Mouse (Mus musculus): ENCODE data around the gene Rab6b. TPM values are rescaled to one million over a fixed set of nuclear protein-coding genes. Genes with fewer than 3 reads are reported as not detected.

Rab6b gene
- total RNA-seq, 1 experiment, result 0.98 TPM

DNA sequence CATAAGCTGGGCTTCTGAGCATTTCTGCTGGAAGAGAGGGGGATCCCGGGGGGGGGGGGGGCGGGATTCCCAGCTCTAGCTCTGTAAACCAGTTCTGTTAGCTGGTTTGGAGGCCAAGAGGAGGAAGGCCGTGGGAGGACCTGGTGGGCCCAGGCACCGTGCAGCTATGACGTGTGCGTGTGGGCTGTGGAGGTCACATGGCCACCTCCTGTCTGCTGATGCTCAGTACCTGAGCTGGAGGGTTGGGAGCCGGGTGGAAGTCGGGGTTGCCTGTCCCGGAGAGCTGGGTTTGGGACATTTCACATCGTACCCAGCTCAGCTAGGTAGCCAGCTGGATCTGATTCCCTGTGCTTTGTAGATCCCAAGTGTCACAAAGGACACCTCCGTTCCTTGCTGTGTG lies 1.8 kb downstream of the Rab6b start:
- no peak for TF ChIP-seq ZNF384 (IDR thresholded peaks at IDR 0.05; ENCODE audit: low read depth, low read length)
- TF ChIP-seq MAFK (IDR thresholded peaks at IDR 0.05; ENCODE audit: insufficient read depth, low read depth, low read length), result no peak
- TF ChIP-seq HCFC1 (IDR thresholded peaks at IDR 0.05; ENCODE audit: borderline replicate concordance, insufficient read depth, low read length), result no peak
- TF ChIP-seq ZC3H11A (IDR thresholded peaks at IDR 0.05; ENCODE audit: borderline replicate concordance, low read depth, low read length), result no peak
- TF ChIP-seq CHD2 (IDR thresholded peaks at IDR 0.05; ENCODE audit: low read depth, low read length), result no peak
- H3K4me3 ChIP-seq (ENCODE audit: insufficient read depth in 1 of 2, low read depth in 1 of 2, low read length in 2 of 2, poor library complexity in 1 of 2, severe bottlenecking in 1 of 2), result no peak overlapping the region
- H3K9me3 ChIP-seq (ENCODE audit: control insufficient read depth, insufficient read depth, low read depth, low read length), result no peaks in the 10 kb centered on the region
- H3K27ac ChIP-seq (ENCODE audit: insufficient read depth, low read depth, low read length, poor library complexity, severe bottlenecking), result no peak overlapping the region
- in situ Hi-C loops (cut with MboI; ENCODE audit: low sequenced_read_pairs in 2 of 2, unreplicated experiment in 2 of 2), result no loop called here
- DNase-seq (ENCODE audit: low read depth, low spot score), result no peak
- H3K9ac ChIP-seq (ENCODE audit: insufficient read depth, low read depth, low read length, poor library complexity, severe bottlenecking), result no peak overlapping the region
- H3K36me3 ChIP-seq (ENCODE audit: control insufficient read depth, insufficient read depth, low read length, poor library complexity, severe bottlenecking), result no peaks in the 10 kb centered on the region
- peaks cover 0 to 3% of the 10 kb centered on the region in 2 experiments; a peak in 1 of 4 replicates for H3K4me1 ChIP-seq (ENCODE audit: control insufficient read depth in 2 of 2, insufficient read depth in 2 of 2, low read length in 2 of 2, poor library complexity in 1 of 2)

DNA sequence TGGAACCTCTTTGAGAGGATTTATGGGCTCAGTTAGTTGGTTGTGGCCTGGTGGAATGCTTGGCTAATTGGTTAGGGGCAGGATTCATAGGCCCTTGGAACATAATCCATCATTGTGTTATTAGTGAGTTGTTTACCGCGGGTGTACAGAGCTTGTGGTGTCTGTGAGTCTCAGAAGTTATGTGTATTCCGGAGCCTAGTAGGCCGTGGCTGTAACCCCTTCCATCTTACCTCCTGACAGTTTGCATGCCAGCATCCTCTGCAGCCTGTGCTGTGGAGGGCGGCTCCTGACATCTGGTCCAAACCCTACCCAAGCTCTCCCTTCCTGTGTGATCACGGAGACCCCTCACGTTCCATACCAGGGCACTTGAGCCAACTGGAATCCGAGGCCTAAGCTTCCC lies 2.7 kb downstream of the Rab6b start:
- Histone ChIP-seq H3K9ac (ENCODE audit: insufficient read depth, low read depth, low read length, poor library complexity, severe bottlenecking) (no peak overlapping the region), H3K27ac (ENCODE audit: insufficient read depth, low read depth, low read length, poor library complexity, severe bottlenecking) (no peak overlapping the region), H3K36me3 (ENCODE audit: control insufficient read depth, insufficient read depth, low read length, poor library complexity, severe bottlenecking) (no peaks in the 10 kb centered on the region), H3K9me3 (ENCODE audit: control insufficient read depth, insufficient read depth, low read depth, low read length) (no peaks in the 10 kb centered on the region), H3K4me3 (ENCODE audit: insufficient read depth in 1 of 2, low read depth in 1 of 2, low read length in 2 of 2, poor library complexity in 1 of 2, severe bottlenecking in 1 of 2) (no peak overlapping the region), H3K4me1 (ENCODE audit: control insufficient read depth in 2 of 2, insufficient read depth in 2 of 2, low read length in 2 of 2, poor library complexity in 1 of 2) (peaks cover 0 to 3% of the 10 kb centered on the region in 2 experiments; a peak in 1 of 4 replicates)
- no peak for DNase-seq (ENCODE audit: low read depth, low spot score)
- in situ Hi-C loops (cut with MboI; ENCODE audit: low sequenced_read_pairs in 2 of 2, unreplicated experiment in 2 of 2), result no loop called here
- no peak for TF ChIP-seq ZC3H11A (IDR thresholded peaks at IDR 0.05; ENCODE audit: borderline replicate concordance, low read depth, low read length)
- TF ChIP-seq HCFC1 (IDR thresholded peaks at IDR 0.05; ENCODE audit: borderline replicate concordance, insufficient read depth, low read length), result no peak
- no peak for TF ChIP-seq ZNF384 (IDR thresholded peaks at IDR 0.05; ENCODE audit: low read depth, low read length)

DNA sequence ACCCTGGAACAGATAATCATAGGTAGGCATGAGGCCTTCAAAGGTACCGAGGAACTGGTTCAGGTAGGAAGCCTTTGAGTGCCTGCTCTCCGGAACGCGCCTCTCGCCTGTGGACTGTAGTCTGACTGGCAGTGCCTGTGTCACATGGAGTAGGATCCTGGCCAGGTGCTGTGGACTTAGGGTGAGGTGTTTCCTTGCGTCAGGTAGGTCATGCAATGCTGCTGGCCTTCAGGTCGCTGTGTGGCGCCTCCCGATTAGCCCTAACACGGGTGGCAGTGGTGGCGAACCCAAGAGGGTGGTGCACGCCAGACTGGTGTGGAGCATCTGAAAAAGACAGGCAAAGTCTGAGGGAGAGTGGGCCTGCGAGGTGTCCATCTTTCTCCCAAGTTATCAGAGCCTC lies 3.3 kb downstream of the Rab6b start:
- Histone ChIP-seq H3K9ac (ENCODE audit: insufficient read depth, low read depth, low read length, poor library complexity, severe bottlenecking) (no peak overlapping the region), H3K9me3 (ENCODE audit: control insufficient read depth, insufficient read depth, low read depth, low read length) (no peaks in the 10 kb centered on the region), H3K4me3 (ENCODE audit: insufficient read depth in 1 of 2, low read depth in 1 of 2, low read length in 2 of 2, poor library complexity in 1 of 2, severe bottlenecking in 1 of 2) (no peak overlapping the region), H3K36me3 (ENCODE audit: control insufficient read depth, insufficient read depth, low read length, poor library complexity, severe bottlenecking) (no peaks in the 10 kb centered on the region), H3K27ac (ENCODE audit: insufficient read depth, low read depth, low read length, poor library complexity, severe bottlenecking) (no peak overlapping the region), H3K4me1 (ENCODE audit: control insufficient read depth in 2 of 2, insufficient read depth in 2 of 2, low read length in 2 of 2, poor library complexity in 1 of 2) (peaks cover 0 to 3% of the 10 kb centered on the region in 2 experiments; a peak in 1 of 4 replicates)
- no peak for TF ChIP-seq MAFK (IDR thresholded peaks at IDR 0.05; ENCODE audit: insufficient read depth, low read depth, low read length)
- TF ChIP-seq CHD2 (IDR thresholded peaks at IDR 0.05; ENCODE audit: low read depth, low read length), result no peak
- no peak for TF ChIP-seq HCFC1 (IDR thresholded peaks at IDR 0.05; ENCODE audit: borderline replicate concordance, insufficient read depth, low read length)
- TF ChIP-seq ZNF384 (IDR thresholded peaks at IDR 0.05; ENCODE audit: low read depth, low read length), result no peak
- TF ChIP-seq ZC3H11A (IDR thresholded peaks at IDR 0.05; ENCODE audit: borderline replicate concordance, low read depth, low read length), result no peak
- in situ Hi-C loops (cut with MboI; ENCODE audit: low sequenced_read_pairs in 2 of 2, unreplicated experiment in 2 of 2), result no loop called here
- DNase-seq (ENCODE audit: low read depth, low spot score), result no peak

DNA sequence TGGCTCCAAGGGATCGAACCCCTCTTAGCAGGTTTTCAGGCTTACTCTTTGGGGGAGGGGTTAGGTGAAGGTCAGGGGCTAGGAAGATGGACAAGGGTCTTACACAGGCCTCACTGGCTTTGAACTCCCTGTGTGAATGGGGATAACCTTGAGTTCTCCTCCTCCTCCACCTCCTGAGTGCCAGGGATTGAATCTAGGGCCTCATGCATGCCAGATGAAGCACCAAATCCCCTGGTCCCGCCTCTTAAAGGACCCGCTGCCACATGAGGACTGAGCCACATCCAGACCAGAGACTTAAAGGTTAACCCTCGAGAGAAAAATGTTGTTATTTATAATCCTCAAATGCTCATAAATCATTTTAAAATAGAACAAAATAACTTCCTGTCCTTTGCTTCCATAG lies 5.4 kb downstream of the Rab6b start:
- Histone ChIP-seq H3K4me1 (ENCODE audit: control insufficient read depth in 2 of 2, insufficient read depth in 2 of 2, low read length in 2 of 2, poor library complexity in 1 of 2) (peaks cover 0 to 3% of the 10 kb centered on the region in 2 experiments; a peak in 1 of 4 replicates), H3K4me3 (ENCODE audit: insufficient read depth in 1 of 2, low read depth in 1 of 2, low read length in 2 of 2, poor library complexity in 1 of 2, severe bottlenecking in 1 of 2) (no peak overlapping the region), H3K36me3 (ENCODE audit: control insufficient read depth, insufficient read depth, low read length, poor library complexity, severe bottlenecking) (no peaks in the 10 kb centered on the region), H3K9me3 (ENCODE audit: control insufficient read depth, insufficient read depth, low read depth, low read length) (no peaks in the 10 kb centered on the region), H3K27ac (ENCODE audit: insufficient read depth, low read depth, low read length, poor library complexity, severe bottlenecking) (no peak overlapping the region), H3K9ac (ENCODE audit: insufficient read depth, low read depth, low read length, poor library complexity, severe bottlenecking) (no peak overlapping the region)
- in situ Hi-C loops (cut with MboI; ENCODE audit: low sequenced_read_pairs in 2 of 2, unreplicated experiment in 2 of 2), result no loop called here
- TF ChIP-seq CHD2 (IDR thresholded peaks at IDR 0.05; ENCODE audit: low read depth, low read length) (no peak), MAFK (IDR thresholded peaks at IDR 0.05; ENCODE audit: insufficient read depth, low read depth, low read length) (no peak), HCFC1 (IDR thresholded peaks at IDR 0.05; ENCODE audit: borderline replicate concordance, insufficient read depth, low read length) (no peak)
- DNase-seq (ENCODE audit: low read depth, low spot score), result no peak

DNA sequence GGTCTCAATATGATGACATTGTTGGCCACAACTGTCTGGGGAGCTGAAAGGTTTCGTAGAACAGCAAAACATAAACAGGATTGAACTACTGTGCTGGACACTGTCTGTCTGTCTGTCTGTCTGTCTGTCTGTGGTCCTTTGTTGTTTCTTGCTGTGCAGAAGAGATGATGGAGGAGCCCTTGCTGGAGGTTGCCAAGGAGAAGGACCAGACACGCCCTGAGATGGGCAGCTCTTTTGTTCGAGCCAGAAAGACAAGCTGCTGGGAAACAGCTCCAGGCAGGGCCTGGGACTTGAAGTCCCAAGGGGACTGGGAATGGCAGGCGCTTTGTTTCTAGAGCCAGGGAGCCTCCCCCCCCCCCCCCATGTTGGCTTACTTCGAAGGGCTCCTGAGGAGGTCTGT lies 5.9 kb downstream of the Rab6b start:
- Histone ChIP-seq H3K4me1 (ENCODE audit: control insufficient read depth in 2 of 2, insufficient read depth in 2 of 2, low read length in 2 of 2, poor library complexity in 1 of 2) (peaks cover 0 to 3% of the 10 kb centered on the region in 2 experiments; a peak in 1 of 4 replicates), H3K36me3 (ENCODE audit: control insufficient read depth, insufficient read depth, low read length, poor library complexity, severe bottlenecking) (no peaks in the 10 kb centered on the region), H3K27ac (ENCODE audit: insufficient read depth, low read depth, low read length, poor library complexity, severe bottlenecking) (no peak overlapping the region), H3K4me3 (ENCODE audit: insufficient read depth in 1 of 2, low read depth in 1 of 2, low read length in 2 of 2, poor library complexity in 1 of 2, severe bottlenecking in 1 of 2) (no peak overlapping the region), H3K9ac (ENCODE audit: insufficient read depth, low read depth, low read length, poor library complexity, severe bottlenecking) (no peak overlapping the region), H3K9me3 (ENCODE audit: control insufficient read depth, insufficient read depth, low read depth, low read length) (no peaks in the 10 kb centered on the region)
- DNase-seq (ENCODE audit: low read depth, low spot score), result no peak
- in situ Hi-C loops (cut with MboI; ENCODE audit: low sequenced_read_pairs in 2 of 2, unreplicated experiment in 2 of 2), result no loop called here
- TF ChIP-seq ZNF384 (IDR thresholded peaks at IDR 0.05; ENCODE audit: low read depth, low read length) (no peak), MAFK (IDR thresholded peaks at IDR 0.05; ENCODE audit: insufficient read depth, low read depth, low read length) (no peak)

Data from ES-E14 (cell line).